Mouse (Mus musculus) stomach, postnatal 0 days (tissue): ENCODE measurements around the gene Ptpn20. TPM values are rescaled to one million over a fixed set of nuclear protein-coding genes. Genes with fewer than 3 reads are reported as not detected.

Experiments
- ATAC-seq: fragments of 200-750 bp; cut with Nextera tagmentation; 2 replicates; pipeline ENCODE4 v1.8.0; 2017; ENCODE audit not compliant: low FRiP score, low TSS enrichment
- DNase-seq: peaks from one replicate; pipeline ENCODE4 v3.0.0-alpha.2; 2016; ENCODE audit warnings: low spot score
- H3K27ac ChIP-seq: fragments of 300-500 bp; sonication (generic); replicated peaks from 2 replicates; pipeline ENCODE4 v1.5.1; 2014; ENCODE audit warnings: mild to moderate bottlenecking, control low read depth
- H3K27me3 ChIP-seq: fragments of 300-500 bp; sonication (generic); 2 replicates; pipeline ENCODE4 v1.6.1; 2014; ENCODE audit warnings: low read length; ENCODE audit not compliant: control insufficient read depth, insufficient read depth
- H3K36me3 ChIP-seq: fragments of 300-500 bp; sonication (generic); 2 replicates; pipeline ENCODE4 v1.6.1; 2014; ENCODE audit warnings: low read length, mixed read lengths; ENCODE audit not compliant: control insufficient read depth, insufficient read depth
- H3K4me1 ChIP-seq: fragments of 300-500 bp; sonication (generic); replicated peaks from 2 replicates; pipeline ENCODE4 v1.6.1; 2014; ENCODE audit warnings: antibody characterized with exemption; ENCODE audit not compliant: control insufficient read depth, insufficient read depth
- H3K4me2 ChIP-seq: fragments of 300-500 bp; sonication (generic); replicated peaks from 2 replicates; pipeline ENCODE4 v1.6.1; 2014; ENCODE audit warnings: low read depth, mild to moderate bottlenecking, control low read depth, moderate library complexity
- H3K4me3 ChIP-seq: fragments of 300-500 bp; sonication (generic); 2 replicates; pipeline ENCODE4 v1.5.1; 2014; ENCODE audit warnings: low read depth, low read length, control low read depth
- H3K9ac ChIP-seq: fragments of 300-500 bp; sonication (generic); 2 replicates; pipeline ENCODE4 v1.6.1; 2014; ENCODE audit warnings: mild to moderate bottlenecking, low read length, control low read depth, mixed read lengths
- H3K9me3 ChIP-seq: fragments of 300-500 bp; sonication (generic); 2 replicates; pipeline ENCODE4 v1.6.1; 2016; ENCODE audit warnings: low read length; ENCODE audit not compliant: control insufficient read depth
- CTCF ChIP-seq: IDR thresholded peaks from 2 replicates; pipeline ENCODE4 v1.5.1; 2016; ENCODE audit warnings: antibody characterized with exemption, low read depth, mild to moderate bottlenecking, moderate library complexity
- EP300 ChIP-seq: optimal IDR thresholded peaks from 2 replicates; pipeline ENCODE3; 2016; ENCODE audit warnings: antibody characterized with exemption
- WGBS: fragments of 180-500 bp; shearing (Covaris S2); extraction: QIAGEN DNeasy Blood & Tissue Kit; methylation state at CpG from one replicate; pipeline ENCODE4 v1.1.7; 2014; 5-methylcytosine and 5-hydroxymethylcytosine counted together
- polyA plus RNA-seq: library from polyadenylated mRNA; unstranded; fragments of >200 nt; fragmentation: Nextera tagmentation; extraction: Ambion mirVana; gene quantifications from 2 replicates; pipeline ENCODE4 v1.2.1, GENCODE M21; 2015

Ptpn20 gene
- polyA plus RNA-seq, result 0.07 and 0.08 TPM in 2 replicates

DNA sequence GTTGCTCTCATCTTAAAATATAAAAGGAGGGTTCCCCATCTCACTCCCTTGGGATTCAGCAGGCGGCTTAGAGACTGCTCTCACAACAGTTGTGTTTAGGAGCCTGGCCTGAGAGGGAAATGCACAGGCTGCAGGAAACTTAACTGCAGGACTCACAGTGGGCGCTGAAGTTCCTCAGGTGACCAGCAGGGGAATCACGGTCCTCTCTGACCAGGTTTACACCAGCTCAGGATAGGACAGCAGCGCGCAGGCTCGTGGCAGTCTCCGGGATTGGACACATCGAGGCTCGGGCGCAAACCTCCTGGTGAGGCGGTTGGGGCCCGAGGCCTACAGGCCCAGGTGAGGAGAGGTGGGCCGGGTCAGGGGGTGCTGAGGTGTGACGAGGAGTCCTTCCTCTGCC is at the start of gene Ptpn20:
TSS of gene Ptpn20 (plus strand) at position 257 of the 400 bp plus-strand sequence.
- DNase-seq, result peak; percentile 21
- H3K9me3 ChIP-seq, result no peaks in the 10 kb centered on the region
- 66% methylated on average over 14 of the region's 14 CpGs for WGBS

DNA sequence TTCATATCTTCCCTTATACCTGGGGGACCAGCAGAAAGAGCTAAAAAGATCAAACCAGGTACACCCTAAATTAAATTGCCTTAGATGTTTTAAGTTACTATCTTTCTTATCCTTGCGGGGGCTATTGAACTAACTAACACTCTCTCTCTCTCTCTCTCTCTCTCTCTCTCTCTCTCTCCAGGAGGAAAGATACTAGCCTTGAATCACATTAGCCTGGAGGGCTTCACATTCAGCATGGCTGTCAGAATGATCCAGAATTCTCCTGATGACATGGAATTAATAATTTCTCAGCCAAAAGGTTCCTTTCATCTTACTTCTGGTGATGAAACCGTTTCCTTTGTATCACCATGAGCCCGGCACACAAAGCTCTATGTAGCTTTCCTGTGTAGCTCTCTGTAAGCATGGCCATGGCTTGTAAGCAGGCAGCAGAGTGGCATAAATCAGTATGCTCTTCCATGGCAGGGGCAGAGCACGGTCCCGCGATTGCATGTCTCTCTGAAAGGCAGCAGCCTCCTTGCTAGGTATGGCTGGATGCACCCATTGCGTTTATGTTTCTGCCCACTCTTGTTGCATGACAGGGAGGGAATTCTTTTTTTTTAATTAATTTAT is 49.3 kb upstream of the Ptpn20 start:
- no peak for DNase-seq
- 80% methylated on average over 7 of the region's 7 CpGs for WGBS
- Histone ChIP-seq H3K9ac (no peak overlapping the region), H3K4me1 (no peaks in the 10 kb centered on the region), H3K4me2 (no peak overlapping the region), H3K36me3 (no peaks in the 10 kb centered on the region), H3K27me3 (no peaks in the 10 kb centered on the region), H3K4me3 (no peak overlapping the region), H3K27ac (no peak overlapping the region), H3K9me3 (no peaks in the 10 kb centered on the region)
- TF ChIP-seq EP300 (no peak), CTCF (no peak)
- no peak for ATAC-seq

More for the DNA sequence above, at the start of gene Ptpn20:
- H3K27me3 ChIP-seq, result no peaks in the 10 kb centered on the region
- no peak within 1 kb of the TSS for H3K4me3 ChIP-seq
- H3K27ac ChIP-seq, result no peak within 1 kb of the TSS
- TF ChIP-seq CTCF, result peak; percentile 50
- TF ChIP-seq EP300, result no peak
- no peaks in the 10 kb centered on the region for H3K36me3 ChIP-seq
- no peak within 1 kb of the TSS for H3K4me2 ChIP-seq
- ATAC-seq, result no peak
- H3K4me1 ChIP-seq, result no peaks in the 10 kb centered on the region
- no peak within 1 kb of the TSS for H3K9ac ChIP-seq

DNA sequence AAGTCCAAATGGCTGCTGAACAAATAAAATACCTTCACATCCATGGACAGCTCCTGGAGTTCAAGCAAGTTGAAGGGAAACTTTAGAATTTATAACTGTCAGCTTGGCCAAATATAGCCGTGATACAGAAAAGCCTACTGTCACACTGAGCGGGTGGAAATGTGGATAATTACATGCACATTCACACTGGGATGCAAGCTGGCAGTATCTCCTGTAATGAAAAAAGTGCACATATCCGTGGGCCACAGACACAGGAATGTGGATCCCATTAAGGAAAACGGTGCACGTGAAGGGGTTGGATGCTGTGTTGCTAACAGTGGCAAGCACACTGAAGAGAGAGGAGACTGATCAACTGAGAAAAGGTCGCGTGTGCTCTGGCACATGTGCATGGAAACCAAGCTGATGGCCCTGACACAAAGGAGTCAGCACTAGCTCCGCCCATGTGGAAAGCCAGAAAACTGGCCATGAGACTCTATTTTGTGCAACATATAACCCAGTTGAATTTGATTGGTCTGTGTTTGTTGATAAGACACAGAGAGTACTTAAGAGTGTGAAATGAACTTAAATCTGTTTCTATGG is 43.4 kb upstream of the Ptpn20 start:
- DNase-seq, result no peak
- no peaks in the 10 kb centered on the region for H3K27me3 ChIP-seq
- H3K4me1 ChIP-seq, result no peaks in the 10 kb centered on the region
- no peak overlapping the region for H3K27ac ChIP-seq
- no peaks in the 10 kb centered on the region for H3K9me3 ChIP-seq
- WGBS, result 70% methylated on average over 8 of the region's 8 CpGs
- ATAC-seq, result no peak
- H3K9ac ChIP-seq, result no peak overlapping the region
- H3K4me2 ChIP-seq, result no peak overlapping the region
- H3K4me3 ChIP-seq, result no peak overlapping the region
- no peaks in the 10 kb centered on the region for H3K36me3 ChIP-seq
- TF ChIP-seq EP300, result no peak
- no peak for TF ChIP-seq CTCF

DNA sequence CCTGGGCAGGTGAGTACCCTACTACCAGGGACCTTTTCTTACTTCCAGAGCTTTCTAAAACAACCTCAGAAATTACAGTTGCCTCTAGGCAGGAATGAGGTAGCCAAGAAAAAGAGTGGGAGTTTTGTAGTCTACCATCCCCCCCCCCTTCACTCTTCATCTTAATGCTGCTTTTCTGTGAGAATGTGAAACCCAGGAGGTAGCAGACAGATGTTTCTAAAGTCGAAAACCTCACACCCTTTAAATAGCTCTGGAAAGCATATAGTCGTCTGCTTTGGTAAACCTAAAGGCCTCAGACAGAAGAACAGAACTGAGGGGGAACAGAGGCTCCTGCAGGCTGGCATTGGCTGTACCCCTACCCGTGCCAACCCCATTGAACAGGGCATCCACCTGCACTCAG is 40.4 kb upstream of the Ptpn20 start:
- H3K36me3 ChIP-seq, result no peaks in the 10 kb centered on the region
- H3K9ac ChIP-seq, result no peak overlapping the region
- DNase-seq, result no peak
- no peaks in the 10 kb centered on the region for H3K4me1 ChIP-seq
- no peak overlapping the region for H3K4me3 ChIP-seq
- no peak overlapping the region for H3K4me2 ChIP-seq
- ATAC-seq, result no peak
- H3K27me3 ChIP-seq, result no peaks in the 10 kb centered on the region
- TF ChIP-seq EP300 (no peak), CTCF (no peak)
- H3K27ac ChIP-seq, result no peak overlapping the region
- H3K9me3 ChIP-seq, result no peaks in the 10 kb centered on the region
- 71% methylated on average over 3 of the region's 3 CpGs for WGBS

DNA sequence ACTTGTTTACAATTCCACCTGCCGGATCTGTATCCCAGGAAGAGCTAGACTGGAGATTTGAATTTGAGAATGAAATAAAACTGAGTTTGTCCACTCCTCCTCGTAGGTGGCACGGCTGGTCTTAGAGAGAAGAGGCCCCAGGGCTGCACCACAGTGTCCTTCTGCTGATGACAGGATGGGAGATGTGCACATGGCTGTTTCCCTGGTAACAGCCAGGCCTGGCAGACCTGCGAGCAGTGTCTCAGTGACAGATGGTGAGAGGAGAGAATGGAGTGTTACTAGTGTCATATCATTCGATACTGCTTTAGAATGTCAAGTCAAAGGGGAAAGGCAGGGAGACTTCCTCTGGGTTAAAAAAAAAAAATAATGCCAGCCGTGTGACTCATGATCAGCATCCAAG is 39.2 kb upstream of the Ptpn20 start:
- no peak for ATAC-seq
- no peaks in the 10 kb centered on the region for H3K9me3 ChIP-seq
- H3K4me2 ChIP-seq, result no peak overlapping the region
- H3K27me3 ChIP-seq, result no peaks in the 10 kb centered on the region
- no peaks in the 10 kb centered on the region for H3K36me3 ChIP-seq
- DNase-seq, result no peak
- WGBS, result 53% methylated on average over 6 of the region's 6 CpGs
- no peak for TF ChIP-seq CTCF
- no peak for TF ChIP-seq EP300
- H3K4me3 ChIP-seq, result no peak overlapping the region
- no peaks in the 10 kb centered on the region for H3K4me1 ChIP-seq
- H3K9ac ChIP-seq, result no peak overlapping the region
- no peak overlapping the region for H3K27ac ChIP-seq

DNA sequence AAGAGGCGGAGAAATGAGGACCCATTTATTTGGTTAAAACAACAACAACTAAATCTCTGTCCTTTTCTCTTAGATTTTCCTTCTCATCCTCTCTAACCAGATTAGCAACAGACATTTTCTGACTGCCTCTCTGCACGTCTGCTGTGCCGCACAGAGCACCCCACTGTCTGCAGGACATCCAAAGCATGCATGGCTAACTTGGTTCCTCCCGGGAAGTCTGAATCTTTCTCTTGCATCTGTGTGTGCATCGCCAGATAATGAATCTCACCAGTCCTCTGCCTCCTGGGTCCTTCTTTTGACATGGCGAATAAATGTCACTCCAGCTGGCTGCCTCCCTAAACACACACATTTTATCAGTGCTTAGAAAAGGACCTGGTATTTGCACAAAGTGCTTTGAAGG is 18.3 kb upstream of the Ptpn20 start:
- no peak overlapping the region for H3K4me3 ChIP-seq
- no peaks in the 10 kb centered on the region for H3K27me3 ChIP-seq
- H3K36me3 ChIP-seq, result no peaks in the 10 kb centered on the region
- no peak overlapping the region for H3K4me2 ChIP-seq
- ATAC-seq (no peak), DNase-seq (no peak)
- TF ChIP-seq CTCF, result no peak
- no peak for TF ChIP-seq EP300
- H3K27ac ChIP-seq, result no peak overlapping the region
- H3K9ac ChIP-seq, result no peak overlapping the region
- 41% methylated on average over 6 of the region's 6 CpGs for WGBS
- no peaks in the 10 kb centered on the region for H3K9me3 ChIP-seq
- no peaks in the 10 kb centered on the region for H3K4me1 ChIP-seq
